Mouse (Mus musculus) gastrocnemius, postnatal 14 days (tissue): ENCODE results near the gene Pin1. TPM values are rescaled to one million over a fixed set of nuclear protein-coding genes. Genes with fewer than 3 reads are reported as not detected.

Experiments
- DNase-seq: peaks from one replicate; pipeline ENCODE4 v3.0.0; 2021; ENCODE audit warnings: mixed read lengths
- intact Hi-C: fragments of 180-260 bp; cut with DNase I; formaldehyde crosslinking; loops from one replicate; pipeline ENCODE4 v1.15.1; 2025; ENCODE audit warnings: low total_unique reads
- total RNA-seq, 2 experiments: library from RNA; stranded (reverse); gene quantifications; 2 replicates each; pipeline ENCODE4 v1.2.3; 2021

The Pin1 gene
- total RNA-seq, 2 experiments from 2014 or later = 14.6 to 15.5 TPM

GRCm38 (mm10) chr9:20652260-20652658 lies 364 bp downstream of the Pin1 start:
- intact Hi-C loops = no loop called here
- no peak for DNase-seq

GRCm38 (mm10) chr9:20653859-20654258 lies 2.0 kb downstream of the Pin1 start:
- intact Hi-C loops = no loop called here
- DNase-seq = no peak

- peak; percentile 48 for DNase-seq
- intact Hi-C loops = no loop called here
These were observed 5.7 kb downstream of the Pin1 start for GRCm38 (mm10) chr9:20657546-20657945.

GRCm38 (mm10) chr9:20662325-20662724 lies 10.4 kb downstream of the Pin1 start:
- intact Hi-C loops = loop anchor here (5.0 kb wide), 1 partner anchor 65 kb away; no protein-coding TSS in a partner anchor
- DNase-seq = peak; percentile 72

- intact Hi-C loops = loop anchor here (5.0 kb wide), 1 partner anchor 64 kb away; no protein-coding TSS in a partner anchor
- no peak for DNase-seq
These were observed 11.0 kb downstream of the Pin1 start for GRCm38 (mm10) chr9:20662874-20663273.

- no peak for DNase-seq
- intact Hi-C loops = loop anchor here (5.0 kb wide), 1 partner anchor 63 kb away; no protein-coding TSS in a partner anchor
These were observed 12.1 kb downstream of the Pin1 start for GRCm38 (mm10) chr9:20663956-20664355.

GRCm38 (mm10) chr9:20664366-20664765 lies 12.5 kb downstream of the Pin1 start:
- no peak for DNase-seq
- intact Hi-C loops = loop anchor here (5.0 kb wide), 1 partner anchor 63 kb away; no protein-coding TSS in a partner anchor

- DNase-seq = no peak
- intact Hi-C loops = loop anchor here (5.0 kb wide), 1 partner anchor 62 kb away; no protein-coding TSS in a partner anchor
These were observed 13.2 kb downstream of the Pin1 start for GRCm38 (mm10) chr9:20664982-20665637.

- no peak for DNase-seq
- intact Hi-C loops = no loop called here
These were observed 14.0 kb downstream of the Pin1 start for GRCm38 (mm10) chr9:20665925-20666324.

GRCm38 (mm10) chr9:20666510-20667034 lies 14.7 kb downstream of the Pin1 start:
- intact Hi-C loops = no loop called here
- DNase-seq = no peak

- no peak for DNase-seq
These were observed 16.2 kb downstream of the Pin1 start for GRCm38 (mm10) chr9:20668065-20668464.

GRCm38 (mm10) chr9:20672047-20672446 lies 20.2 kb downstream of the Pin1 start:
- intact Hi-C loops = no loop called here

More at GRCm38 (mm10) chr9:20668065-20668464, 16.2 kb downstream of the Pin1 start:
- intact Hi-C loops = no loop called here

GRCm38 (mm10) chr9:20677892-20678291 lies 26.0 kb downstream of the Pin1 start:
- no peak for DNase-seq
- intact Hi-C loops = no loop called here

More at GRCm38 (mm10) chr9:20672047-20672446, 20.2 kb downstream of the Pin1 start:
- no peak for DNase-seq

GRCm38 (mm10) chr9:20680378-20680958 lies 28.6 kb downstream of the Pin1 start:
- intact Hi-C loops = no loop called here
- DNase-seq = no peak

GRCm38 (mm10) chr9:20681546-20682388 lies 29.9 kb downstream of the Pin1 start:
- intact Hi-C loops = no loop called here
- no peak for DNase-seq

- no peak for DNase-seq
- intact Hi-C loops = no loop called here
These were observed 30.5 kb downstream of the Pin1 start for GRCm38 (mm10) chr9:20682389-20682722.

- no peak for DNase-seq
- intact Hi-C loops = no loop called here
These were observed 33.4 kb downstream of the Pin1 start for GRCm38 (mm10) chr9:20685081-20685861.

GRCm38 (mm10) chr9:20689403-20689802 lies 37.5 kb downstream of the Pin1 start:
- intact Hi-C loops = no loop called here

GRCm38 (mm10) chr9:20689913-20690312 lies 38.0 kb downstream of the Pin1 start:
- no peak for DNase-seq

More at GRCm38 (mm10) chr9:20689403-20689802, 37.5 kb downstream of the Pin1 start:
- DNase-seq = no peak

More at GRCm38 (mm10) chr9:20689913-20690312, 38.0 kb downstream of the Pin1 start:
- intact Hi-C loops = no loop called here
